Mouse (Mus musculus) kidney, adult 8-10 months (tissue): ENCODE measurements at regions not wholly inside any gene's neighbourhood (a gene's known extent, or its start where the extent isn't known, plus 50 kb on each side); places are given as distances from the start of the nearest gene placed in this dataset.
A peak's percentile ranks its signal among the peaks of the same experiment; 100 is the strongest.

Source experiments
- DNase-seq, 2 experiments: peaks; one replicate each; pipeline ENCODE4 v3.0.0; 2022

- peak; percentile 100 for DNase-seq
These were observed 52.3 kb upstream of the Wnt7b start for GRCm38 (mm10) chr15:85634322-85635141.

- DNase-seq = no peak
These were observed 53.2 kb upstream of the Wnt7b start for GRCm38 (mm10) chr15:85635425-85635824.

GRCm38 (mm10) chr15:85639566-85639965, 57.3 kb upstream of the Wnt7b start:
- DNase-seq = peak; percentile 64 to 72

GRCm38 (mm10) chr15:85641120-85642080, 59.1 kb upstream of the Wnt7b start:
- peak; percentile 53 to 67 for DNase-seq

GRCm38 (mm10) chr15:85645396-85645795, 63.1 kb upstream of the Wnt7b start:
- peak in 1 of 2 experiments; percentile 55 for DNase-seq

GRCm38 (mm10) chr15:85645971-85646638, 63.8 kb upstream of the Wnt7b start:
- DNase-seq = peak in 1 of 2 experiments; percentile 68

GRCm38 (mm10) chr15:85646639-85647277, 64.5 kb upstream of the Wnt7b start:
- peak in 1 of 2 experiments; percentile 8 for DNase-seq

GRCm38 (mm10) chr15:85647593-85647992, 65.3 kb upstream of the Wnt7b start:
- DNase-seq = no peak

- DNase-seq = no peak
These were observed 68.0 kb upstream of the Wnt7b start for GRCm38 (mm10) chr15:85650241-85650640.

- DNase-seq = no peak
These were observed 69.6 kb upstream of the Wnt7b start for GRCm38 (mm10) chr15:85651718-85652420.

GRCm38 (mm10) chr15:85652431-85652830, 70.2 kb upstream of the Wnt7b start:
- no peak for DNase-seq

- DNase-seq = peak in 1 of 2 experiments; percentile 39
These were observed 70.6 kb upstream of the Wnt7b start for GRCm38 (mm10) chr15:85652871-85653337.

GRCm38 (mm10) chr15:85653421-85654401, 71.4 kb upstream of the Wnt7b start:
- DNase-seq = peak; percentile 88 to 90

- no peak for DNase-seq
These were observed 72.5 kb upstream of the Wnt7b start for GRCm38 (mm10) chr15:85654791-85655190.

GRCm38 (mm10) chr15:85655751-85656167, 73.5 kb upstream of the Wnt7b start:
- DNase-seq = no peak

- no peak for DNase-seq
These were observed 74.6 kb upstream of the Wnt7b start for GRCm38 (mm10) chr15:85656852-85657251.

- DNase-seq = peak in 1 of 2 experiments; percentile 50
These were observed 75.2 kb upstream of the Wnt7b start for GRCm38 (mm10) chr15:85657441-85657989.

- no peak for DNase-seq
These were observed 76.0 kb upstream of the Wnt7b start for GRCm38 (mm10) chr15:85658101-85658885.
